Mouse (Mus musculus): ENCODE measurements around the gene Ercc1. TPM values are rescaled to one million over a fixed set of nuclear protein-coding genes. Genes with fewer than 3 reads are reported as not detected.

The Ercc1 gene
- total and polyA plus RNA-seq, 3 experiments = 22.2 to 37.5 TPM; not detected in 1

DNA sequence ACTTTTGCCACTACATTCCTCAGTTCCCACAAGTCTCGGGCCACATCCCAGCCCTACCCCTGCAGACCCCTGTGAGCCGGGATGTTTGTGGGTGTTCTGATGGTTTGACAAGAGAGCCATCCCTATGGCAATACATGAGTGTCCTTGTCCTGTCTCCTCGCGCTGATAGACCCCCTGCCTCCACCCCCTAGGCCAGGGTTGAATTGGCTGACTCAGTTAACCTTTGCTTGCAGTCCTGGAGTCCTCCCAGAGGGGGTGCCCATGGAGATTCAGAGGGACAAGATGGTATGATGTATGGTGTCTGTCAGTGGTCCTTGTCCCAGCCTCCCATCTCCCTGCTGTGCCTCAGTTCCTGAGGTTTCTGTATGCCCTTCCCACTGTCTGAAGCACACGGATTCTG lies 30.5 kb upstream of the Ercc1 start:
- no peaks in the 10 kb centered on the region for H3K36me3 ChIP-seq (ENCODE audit: control insufficient read depth in 1 of 2, insufficient read depth in 2 of 2, low read length in 2 of 2)
- no peaks in the 10 kb centered on the region for H3K79me2 ChIP-seq (ENCODE audit: control insufficient read depth, insufficient read depth, low read length, poor library complexity)
- peaks cover 6 to 7% of the 10 kb centered on the region in 2 experiments; a peak in 3 of 4 replicates for H3K27me3 ChIP-seq (ENCODE audit: control insufficient read depth in 1 of 2, insufficient read depth in 2 of 2, low read length in 2 of 2)
- no peak overlapping the region for H3K4me3 ChIP-seq (ENCODE audit: control insufficient read depth in 1 of 2, insufficient read depth in 1 of 2, low read depth in 2 of 2, low read length in 2 of 2)
- TF ChIP-seq ZC3H11A (IDR thresholded peaks at IDR 0.05; ENCODE audit: low read depth, low read length) = no peak
- no peak for TF ChIP-seq POLR2AphosphoS2 (IDR thresholded peaks at IDR 0.05; ENCODE audit: low read length)
- TF ChIP-seq MAZ (IDR thresholded peaks at IDR 0.05; ENCODE audit: low read depth, low read length) = no peak
- TF ChIP-seq ELF1 (IDR thresholded peaks at IDR 0.05; ENCODE audit: low read depth, low read length) = no peak
- TF ChIP-seq RAD21 (IDR thresholded peaks at IDR 0.05; ENCODE audit: low read depth, low read length) = no peak
- no peak for TF ChIP-seq ZNF384 (IDR thresholded peaks at IDR 0.05; ENCODE audit: low read depth, low read length)
- TF ChIP-seq CHD1 (IDR thresholded peaks at IDR 0.05; ENCODE audit: low read depth, low read length) = no peak
- no peak for TF ChIP-seq E2F4 (IDR thresholded peaks at IDR 0.05; ENCODE audit: borderline replicate concordance, low read depth, low read length)
- TF ChIP-seq GATA1 (IDR thresholded peaks at IDR 0.05; ENCODE audit: low read depth, low read length) = no peak
- TF ChIP-seq ZMIZ1 (IDR thresholded peaks at IDR 0.05; ENCODE audit: low read depth, low read length) = no peak
- TF ChIP-seq MXI1 (IDR thresholded peaks at IDR 0.05; ENCODE audit: low read depth, low read length) = no peak
- no peak for TF ChIP-seq EP300 (IDR thresholded peaks at IDR 0.05; ENCODE audit: low read depth in 1 of 2, low read length in 2 of 2)
- TF ChIP-seq TCF12 (IDR thresholded peaks at IDR 0.05; ENCODE audit: low read depth, low read length) = no peak
- TF ChIP-seq GABPA (IDR thresholded peaks at IDR 0.05; ENCODE audit: low read depth, low read length) = no peak
- DNase-seq (ENCODE audit: low read depth, low spot score) = no peak
- no peak overlapping the region for H3K27ac ChIP-seq (ENCODE audit: control insufficient read depth, low read depth, low read length)
- no peak overlapping the region for H3K9ac ChIP-seq (ENCODE audit: control insufficient read depth, low read depth, low read length, poor library complexity, severe bottlenecking)
- no peaks in the 10 kb centered on the region for H3K9me3 ChIP-seq (replicated peaks; ENCODE audit: insufficient read depth, low read length)
- H3K4me1 ChIP-seq (ENCODE audit: control insufficient read depth in 1 of 2, insufficient read depth in 2 of 2, low read length in 2 of 2) = peaks cover 0 to 15% of the 10 kb centered on the region in 2 experiments; a peak in 1 of 4 replicates

DNA sequence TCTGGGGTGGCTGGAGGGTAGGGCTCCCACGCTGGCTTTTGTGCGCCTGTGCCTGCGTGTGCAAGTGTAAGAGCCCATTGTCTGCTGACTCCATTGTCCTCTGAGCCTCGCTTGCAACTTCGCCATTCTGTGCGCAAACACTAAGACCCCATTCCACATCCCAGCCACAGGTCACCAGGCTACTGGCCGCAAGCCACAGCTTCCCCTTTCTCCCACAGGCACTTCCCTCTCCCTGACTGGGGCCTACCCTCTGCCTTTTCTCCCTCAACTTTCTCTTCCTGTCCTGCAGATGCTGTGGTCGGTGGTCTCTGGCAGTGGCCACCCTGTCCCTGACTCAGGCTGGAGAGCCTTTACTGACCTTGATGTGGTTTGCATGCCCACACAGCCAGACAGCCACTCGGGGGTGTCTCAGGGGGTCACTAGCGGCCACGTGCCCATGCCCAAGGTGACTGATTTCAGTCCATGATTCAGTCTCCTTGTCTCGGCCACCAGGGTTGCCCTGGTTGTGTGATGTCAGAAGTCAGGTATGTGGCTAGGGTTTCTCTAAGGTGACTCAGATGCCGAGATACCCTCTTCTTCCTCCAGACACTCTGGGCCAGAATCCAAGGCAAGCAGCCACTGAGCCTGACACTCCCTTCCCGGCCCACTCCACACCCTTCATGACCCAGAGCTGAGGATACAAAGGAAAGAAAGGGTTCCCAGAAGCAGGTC lies 28.0 kb upstream of the Ercc1 start:
- TF ChIP-seq EP300 (IDR thresholded peaks at IDR 0.05; ENCODE audit: low read depth in 1 of 2, low read length in 2 of 2) = peak in 1 of 2 experiments; percentile 59; a peak in 2 of 4 replicates
- no peak for TF ChIP-seq JUND (IDR thresholded peaks at IDR 0.05; ENCODE audit: low read depth, low read length)
- no peaks in the 10 kb centered on the region for H3K9me3 ChIP-seq (replicated peaks; ENCODE audit: insufficient read depth, low read length)
- H3K36me3 ChIP-seq (ENCODE audit: control insufficient read depth in 1 of 2, insufficient read depth in 2 of 2, low read length in 2 of 2) = no peaks in the 10 kb centered on the region
- DNase-seq (ENCODE audit: low read depth, low spot score) = peak; percentile 64
- H3K79me2 ChIP-seq (ENCODE audit: control insufficient read depth, insufficient read depth, low read length, poor library complexity) = no peaks in the 10 kb centered on the region
- H3K4me1 ChIP-seq (ENCODE audit: control insufficient read depth in 1 of 2, insufficient read depth in 2 of 2, low read length in 2 of 2) = peaks cover 0 to 25% of the 10 kb centered on the region in 2 experiments; a peak in 2 of 4 replicates
- no peak overlapping the region for H3K27ac ChIP-seq (ENCODE audit: control insufficient read depth, low read depth, low read length)
- peaks cover 6 to 7% of the 10 kb centered on the region in 2 experiments; a peak in 3 of 4 replicates for H3K27me3 ChIP-seq (ENCODE audit: control insufficient read depth in 1 of 2, insufficient read depth in 2 of 2, low read length in 2 of 2)
- H3K4me3 ChIP-seq (ENCODE audit: control insufficient read depth in 1 of 2, insufficient read depth in 1 of 2, low read depth in 2 of 2, low read length in 2 of 2) = no peak overlapping the region
- no peak overlapping the region for H3K9ac ChIP-seq (ENCODE audit: control insufficient read depth, low read depth, low read length, poor library complexity, severe bottlenecking)
